Mouse (Mus musculus): ENCODE results near the gene Dgkg.

GRCm38 (mm10) chr16:22441317-22441716 lies 215.7 kb downstream of the Dgkg start:
- TF ChIP-seq CTCF (IDR thresholded peaks at IDR 0.05; ENCODE audit: low read depth, low read length) (no peak), POLR2A (IDR thresholded peaks at IDR 0.05; ENCODE audit: insufficient read depth, low read length) (no peak)
